Mouse (Mus musculus) embryonic fibroblast, embryonic 13.5 days (primary cell): Measurements from ENCODE around the gene Lzic. TPM values are rescaled to one million over a fixed set of nuclear protein-coding genes. Genes with fewer than 3 reads are reported as not detected.

Experiments
- H3K27ac ChIP-seq: 2 replicates; pipeline ENCODE4 v1.5.1; 2012; ENCODE audit warnings: low read length, control low read depth, inconsistent platforms; ENCODE audit not compliant: insufficient read depth
- H3K4me1 ChIP-seq: 2 replicates; pipeline ENCODE4 v1.6.1; 2011; ENCODE audit warnings: low read length; ENCODE audit not compliant: control insufficient read depth, insufficient read depth
- H3K4me3 ChIP-seq: 2 replicates; pipeline ENCODE4 v1.5.1; 2011; ENCODE audit warnings: mild to moderate bottlenecking, control low read depth, low read length; ENCODE audit not compliant: insufficient read depth
- CTCF ChIP-seq: IDR thresholded peaks from 2 replicates; pipeline ENCODE4 v1.5.1; 2011; ENCODE audit warnings: mild to moderate bottlenecking, control low read depth, low read length, moderate library complexity, borderline replicate concordance; ENCODE audit not compliant: insufficient read depth
- POLR2A ChIP-seq: IDR thresholded peaks from 2 replicates; pipeline ENCODE4 v1.6.1; 2011; ENCODE audit warnings: low read depth, mild to moderate bottlenecking, control low read depth, low read length, moderate library complexity
- polyA plus RNA-seq: library from polyadenylated mRNA; stranded (reverse); fragments of >200 nt; gene quantifications from 2 replicates; pipeline ENCODE4 v1.2.4, GENCODE M21; 2011; ENCODE audit warnings: low read depth; ENCODE audit not compliant: missing spikeins, insufficient read length

Gene Lzic
- polyA plus RNA-seq, 1 experiment = 48.3 TPM

GRCm38 (mm10) chr4:149484566-149484965 lies 463 bp upstream of the Lzic start:
- Histone ChIP-seq H3K4me3 (peak overlapping the region; percentile 84), H3K27ac (0 out of 2 replicates have a peak overlapping the region, but pooled peaks have one; percentile 3), H3K4me1 (no peaks in the 10 kb centered on the region; the same call in 1 of the 2 replicates)
- TF ChIP-seq CTCF (no peak), POLR2A (no peak)

GRCm38 (mm10) chr4:149485825-149486206 lies 787 bp downstream of the Lzic start:
- H3K27ac ChIP-seq = peak overlapping the region; percentile 80
- H3K4me3 ChIP-seq = peak overlapping the region; percentile 74
- TF ChIP-seq CTCF = no peak
- peak; percentile 26; the same call in 1 of the 2 replicates for TF ChIP-seq POLR2A
- no peaks in the 10 kb centered on the region; the same call in 1 of the 2 replicates for H3K4me1 ChIP-seq

- Histone ChIP-seq H3K4me1 (no peaks in the 10 kb centered on the region; the same call in 1 of the 2 replicates), H3K4me3 (no peak overlapping the region), H3K27ac (no peak overlapping the region)
- TF ChIP-seq POLR2A (no peak), CTCF (no peak)
These were observed 2.7 kb downstream of the Lzic start for GRCm38 (mm10) chr4:149487729-149488128.

- TF ChIP-seq CTCF = no peak
- no peak for TF ChIP-seq POLR2A
- no peak overlapping the region for H3K4me3 ChIP-seq
- H3K4me1 ChIP-seq = no peaks in the 10 kb centered on the region
- no peak overlapping the region for H3K27ac ChIP-seq
These were observed 4.6 kb downstream of the Lzic start for GRCm38 (mm10) chr4:149489415-149490240.

DNA sequence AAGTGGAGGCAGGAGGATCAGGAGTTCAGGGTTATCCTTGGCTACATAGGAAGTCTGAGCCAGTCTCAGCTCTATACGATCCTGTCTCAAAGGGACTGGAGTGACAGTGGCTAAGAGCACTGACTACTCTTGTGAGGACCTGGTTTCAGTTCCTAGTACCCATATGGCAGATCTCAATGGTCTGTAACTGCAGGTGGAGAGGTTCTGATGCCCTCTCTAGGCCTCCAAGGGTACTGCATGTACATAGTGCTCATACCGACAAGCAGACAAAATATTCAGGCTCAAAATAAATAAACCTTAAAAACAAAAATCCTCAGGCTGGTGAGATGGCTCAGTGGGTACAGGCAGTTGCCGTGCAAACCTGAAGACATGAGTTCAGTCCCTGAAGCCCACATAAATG lies 6.1 kb downstream of the Lzic start:
- TF ChIP-seq CTCF = no peak
- no peak for TF ChIP-seq POLR2A
- H3K4me1 ChIP-seq = no peaks in the 10 kb centered on the region
- no peak overlapping the region for H3K4me3 ChIP-seq
- H3K27ac ChIP-seq = no peak overlapping the region

DNA sequence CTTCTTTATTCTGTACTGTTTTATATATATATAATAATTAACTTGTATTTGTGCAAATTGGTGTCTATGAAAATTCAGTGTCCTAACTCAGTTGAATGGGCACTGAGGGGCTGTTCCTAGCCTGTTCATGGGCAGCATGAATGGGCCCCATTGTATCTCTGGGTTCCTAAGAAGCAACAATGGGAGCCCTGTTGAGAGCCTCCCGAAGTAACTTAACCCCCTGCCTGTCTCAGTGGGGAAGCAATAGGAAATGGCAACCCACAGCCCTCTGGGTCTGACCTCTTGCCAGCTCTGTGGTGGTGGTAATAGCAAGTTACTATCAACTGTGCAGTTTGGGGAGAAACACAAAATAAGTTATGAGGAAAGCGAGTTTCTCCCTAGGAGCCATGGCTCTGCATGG lies 11.6 kb downstream of the Lzic start:
- TF ChIP-seq CTCF = no peak
- no peak for TF ChIP-seq POLR2A
- no peaks in the 10 kb centered on the region for H3K4me1 ChIP-seq
- no peak overlapping the region for H3K4me3 ChIP-seq
- H3K27ac ChIP-seq = no peak overlapping the region

- Histone ChIP-seq H3K4me3 (no peak overlapping the region), H3K27ac (no peak overlapping the region), H3K4me1 (no peaks in the 10 kb centered on the region)
- TF ChIP-seq CTCF (no peak), POLR2A (no peak)
These were observed 13.9 kb downstream of the Lzic start for GRCm38 (mm10) chr4:149498901-149499300.

- H3K4me3 ChIP-seq = no peak overlapping the region
- TF ChIP-seq POLR2A = no peak
- no peak for TF ChIP-seq CTCF
- H3K27ac ChIP-seq = no peak overlapping the region
- no peaks in the 10 kb centered on the region for H3K4me1 ChIP-seq
These were observed 14.8 kb downstream of the Lzic start for GRCm38 (mm10) chr4:149499790-149500189.

DNA sequence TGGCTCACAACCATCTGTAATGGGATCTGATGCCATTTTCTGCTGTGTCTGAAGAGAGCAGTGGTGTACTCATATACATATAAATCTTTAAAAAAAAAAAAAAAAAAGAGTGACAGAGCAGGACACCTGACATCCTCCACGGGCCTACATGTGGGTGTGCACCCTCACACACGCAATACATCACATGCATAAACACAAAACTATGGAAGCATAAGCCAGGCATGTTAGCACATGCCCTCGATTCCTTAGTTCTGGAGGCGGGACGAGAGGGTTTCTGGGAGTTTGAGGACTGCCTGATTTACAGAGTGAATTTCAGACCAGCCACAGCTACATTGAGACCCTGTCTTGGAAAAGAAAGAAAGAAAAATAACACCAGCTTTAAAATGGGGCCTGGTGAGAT lies 19.3 kb downstream of the Lzic start:
- no peak overlapping the region for H3K4me3 ChIP-seq
- TF ChIP-seq CTCF = no peak
- 0 out of 2 replicates have a peak, but pooled peaks have one; percentile 16 for TF ChIP-seq POLR2A
- H3K27ac ChIP-seq = no peak overlapping the region
- H3K4me1 ChIP-seq = 0 out of 2 replicates have a peak, but pooled peaks cover 3% of the 10 kb centered on the region

- 0 out of 2 replicates have a peak, but pooled peaks cover 3% of the 10 kb centered on the region for H3K4me1 ChIP-seq
- no peak overlapping the region for H3K27ac ChIP-seq
- H3K4me3 ChIP-seq = no peak overlapping the region
- no peak for TF ChIP-seq CTCF
- TF ChIP-seq POLR2A = no peak
These were observed 19.8 kb downstream of the Lzic start for GRCm38 (mm10) chr4:149504858-149505257.
